Mouse (Mus musculus) liver, adult 2 months (tissue): ENCODE results near the gene Alg5.

Experiments
- CTCF ChIP-seq: fragments of 200-500 bp; IDR thresholded peaks from 2 replicates; pipeline ENCODE4 v1.5.1; 2011; ENCODE audit warnings: low read depth, low read length, control low read depth
- POLR2A ChIP-seq: fragments of 200-500 bp; IDR thresholded peaks from 2 replicates; pipeline ENCODE4 v1.6.1; 2011; ENCODE audit warnings: low read length, control low read depth; ENCODE audit not compliant: insufficient read depth; ENCODE audit errors: extremely low read depth

DNA sequence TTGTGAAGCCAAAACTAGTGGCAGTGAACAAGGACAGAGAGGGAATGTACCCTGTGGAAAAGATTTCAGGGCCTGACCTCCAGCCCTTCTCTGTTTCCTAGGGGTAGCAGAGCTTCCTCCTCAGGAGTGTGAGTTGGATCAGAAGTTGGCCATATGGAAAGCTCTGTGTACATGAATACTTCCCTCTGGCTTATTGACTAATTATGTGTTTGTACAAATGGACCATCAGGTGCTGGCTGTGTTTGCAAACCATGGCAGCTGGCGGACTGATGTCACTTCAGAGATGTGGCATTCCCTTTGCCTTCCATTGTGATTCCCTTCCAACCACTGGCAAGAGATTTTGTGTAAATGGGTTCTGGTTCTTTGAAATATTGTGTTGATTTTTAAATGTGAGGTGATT lies 25.9 kb downstream of the Alg5 start:
- TF ChIP-seq CTCF = no peak
- TF ChIP-seq POLR2A = no peak
